Mouse (Mus musculus) hindbrain, embryonic 12.5 days (tissue): ENCODE data around the gene 3110082I17Rik. TPM values are rescaled to one million over a fixed set of nuclear protein-coding genes. Genes with fewer than 3 reads are reported as not detected.
A peak's percentile ranks its signal among the peaks of the same experiment; 100 is the strongest.

Source experiments
- ATAC-seq: fragments of 200-750 bp; cut with Nextera tagmentation; 2 replicates; pipeline ENCODE4 v1.8.0; 2017; ENCODE audit warnings: moderate TSS enrichment; ENCODE audit not compliant: low FRiP score
- H3K27ac ChIP-seq: fragments of 300-500 bp; sonication (generic); 2 replicates; pipeline ENCODE4 v1.5.1; 2016; ENCODE audit warnings: mild to moderate bottlenecking
- H3K27me3 ChIP-seq: fragments of 300-500 bp; sonication (generic); 2 replicates; pipeline ENCODE4 v1.6.1; 2016; ENCODE audit warnings: mild to moderate bottlenecking
- H3K36me3 ChIP-seq: fragments of 300-500 bp; sonication (generic); 2 replicates; pipeline ENCODE4 v1.6.1; 2016; ENCODE audit warnings: mild to moderate bottlenecking
- H3K4me1 ChIP-seq: fragments of 300-500 bp; sonication (generic); 2 replicates; pipeline ENCODE4 v1.6.1; 2016
- H3K4me2 ChIP-seq: fragments of 300-500 bp; sonication (generic); replicated peaks from 2 replicates; pipeline ENCODE4 v1.6.1; 2016; ENCODE audit warnings: mild to moderate bottlenecking
- H3K4me3 ChIP-seq: fragments of 300-500 bp; sonication (generic); 2 replicates; pipeline ENCODE4 v1.5.1; 2016; ENCODE audit warnings: mild to moderate bottlenecking
- H3K9ac ChIP-seq: fragments of 300-500 bp; sonication (generic); 2 replicates; pipeline ENCODE4 v1.6.1; 2016; ENCODE audit warnings: mild to moderate bottlenecking, moderate library complexity
- H3K9me3 ChIP-seq: fragments of 300-500 bp; sonication (generic); replicated peaks from 2 replicates; pipeline ENCODE4 v1.6.1; 2016; ENCODE audit warnings: mild to moderate bottlenecking
- WGBS: fragments of 180-500 bp; shearing (Covaris S2); methylation state at CpG from one replicate; pipeline ENCODE4 v1.1.7; 2016; 5-methylcytosine and 5-hydroxymethylcytosine counted together
- polyA plus RNA-seq: library from polyadenylated mRNA; unstranded; fragments of >200 nt; fragmentation: Nextera tagmentation; extraction: Ambion mirVana; gene quantifications from 2 replicates; pipeline ENCODE4 v1.2.1, GENCODE M21; 2016

The 3110082I17Rik gene
- polyA plus RNA-seq, 1 experiment from 2014 or later, result 26.3 TPM

GRCm38 (mm10) chr5:139449161-139449791 is 11.1 kb downstream of the 3110082I17Rik start:
- Histone ChIP-seq H3K9ac (peak overlapping the region; percentile 9; the same call in 1 of the 2 replicates), H3K9me3 (no peaks in the 10 kb centered on the region), H3K27me3 (no peaks in the 10 kb centered on the region), H3K4me2 (no peak overlapping the region), H3K4me3 (no peak overlapping the region), H3K4me1 (peaks cover 14% of the 10 kb centered on the region), H3K36me3 (0 out of 2 replicates have a peak, but pooled peaks cover 10% of the 10 kb centered on the region), H3K27ac (peak overlapping the region; percentile 67)
- 35% methylated on average over 5 of the region's 5 CpGs for WGBS
- peak; percentile 74 for ATAC-seq

DNA sequence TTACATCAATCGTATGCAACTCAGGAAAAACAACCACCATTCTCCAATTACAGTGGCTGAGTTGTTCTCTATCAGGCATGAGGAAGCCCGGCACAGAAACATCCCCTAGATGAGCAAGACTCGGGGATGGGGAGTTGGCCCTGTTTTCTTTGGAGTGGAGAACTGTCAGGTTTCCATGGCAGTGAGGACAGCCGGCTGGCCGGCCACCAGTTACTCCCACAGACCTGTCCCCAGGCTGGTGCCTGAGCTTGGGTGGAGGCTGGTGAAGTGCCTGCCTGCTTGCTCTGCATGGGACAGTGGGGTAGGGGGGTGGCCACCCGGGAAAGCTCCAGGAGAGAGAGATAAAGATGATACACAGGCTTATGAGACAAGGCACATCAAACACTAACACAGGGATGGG is 12.3 kb downstream of the 3110082I17Rik start:
- Histone ChIP-seq H3K27ac (no peak overlapping the region), H3K9ac (no peak overlapping the region), H3K27me3 (no peaks in the 10 kb centered on the region), H3K36me3 (0 out of 2 replicates have a peak, but pooled peaks cover 7% of the 10 kb centered on the region), H3K9me3 (no peaks in the 10 kb centered on the region), H3K4me3 (no peak overlapping the region), H3K4me2 (no peak overlapping the region), H3K4me1 (peaks cover 17% of the 10 kb centered on the region)
- no peak for ATAC-seq
- 74% methylated on average over 6 of the region's 6 CpGs for WGBS

- Histone ChIP-seq H3K4me2 (no peak overlapping the region), H3K9me3 (no peaks in the 10 kb centered on the region), H3K27me3 (no peaks in the 10 kb centered on the region), H3K4me3 (no peak overlapping the region), H3K27ac (no peak overlapping the region), H3K9ac (no peak overlapping the region), H3K4me1 (peaks cover 25% of the 10 kb centered on the region), H3K36me3 (no peaks in the 10 kb centered on the region)
- 87% methylated on average over 8 of the region's 8 CpGs for WGBS
- no peak for ATAC-seq
These were observed 15.1 kb downstream of the 3110082I17Rik start for GRCm38 (mm10) chr5:139445258-139445657.

- no peak overlapping the region for H3K4me3 ChIP-seq
- peaks cover 14% of the 10 kb centered on the region for H3K4me1 ChIP-seq
- WGBS, result 65% methylated on average over 4 of the region's 4 CpGs
- no peaks in the 10 kb centered on the region for H3K27me3 ChIP-seq
- peak overlapping the region; percentile 44; the same call in 1 of the 2 replicates for H3K27ac ChIP-seq
- no peak overlapping the region for H3K9ac ChIP-seq
- H3K4me2 ChIP-seq, result no peak overlapping the region
- no peak for ATAC-seq
- no peaks in the 10 kb centered on the region for H3K36me3 ChIP-seq
- no peaks in the 10 kb centered on the region for H3K9me3 ChIP-seq
These were observed 17.4 kb downstream of the 3110082I17Rik start for GRCm38 (mm10) chr5:139442962-139443361.

GRCm38 (mm10) chr5:139442428-139442827 is 17.9 kb downstream of the 3110082I17Rik start:
- no peaks in the 10 kb centered on the region for H3K9me3 ChIP-seq
- peaks cover 14% of the 10 kb centered on the region for H3K4me1 ChIP-seq
- WGBS, result 63% methylated on average over 12 of the region's 12 CpGs
- peak overlapping the region; percentile 44 for H3K27ac ChIP-seq
- ATAC-seq, result no peak
- no peaks in the 10 kb centered on the region for H3K36me3 ChIP-seq
- H3K9ac ChIP-seq, result no peak overlapping the region
- H3K27me3 ChIP-seq, result no peaks in the 10 kb centered on the region
- H3K4me3 ChIP-seq, result no peak overlapping the region
- no peak overlapping the region for H3K4me2 ChIP-seq

DNA sequence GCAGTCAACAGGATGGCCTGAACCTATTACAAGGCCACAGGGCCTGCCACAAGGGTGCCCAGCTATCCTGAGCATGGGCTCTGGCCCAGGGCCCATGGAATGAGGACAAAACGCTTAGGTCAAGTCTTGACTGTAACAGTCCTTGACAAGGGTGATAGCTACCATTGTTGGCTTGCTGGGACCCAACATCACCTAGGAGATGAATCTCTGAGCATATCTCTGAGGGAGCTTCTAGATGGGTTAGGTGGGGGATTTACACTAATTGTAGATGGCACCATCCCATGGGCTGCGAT is 18.7 kb downstream of the 3110082I17Rik start:
- 96% methylated on average over 2 of the region's 2 CpGs for WGBS
- H3K27me3 ChIP-seq, result no peaks in the 10 kb centered on the region
- H3K9ac ChIP-seq, result no peak overlapping the region
- no peak overlapping the region for H3K4me2 ChIP-seq
- H3K9me3 ChIP-seq, result no peaks in the 10 kb centered on the region
- H3K4me3 ChIP-seq, result no peak overlapping the region
- no peak overlapping the region for H3K27ac ChIP-seq
- peaks cover 14% of the 10 kb centered on the region for H3K4me1 ChIP-seq
- no peaks in the 10 kb centered on the region for H3K36me3 ChIP-seq
- ATAC-seq, result no peak

DNA sequence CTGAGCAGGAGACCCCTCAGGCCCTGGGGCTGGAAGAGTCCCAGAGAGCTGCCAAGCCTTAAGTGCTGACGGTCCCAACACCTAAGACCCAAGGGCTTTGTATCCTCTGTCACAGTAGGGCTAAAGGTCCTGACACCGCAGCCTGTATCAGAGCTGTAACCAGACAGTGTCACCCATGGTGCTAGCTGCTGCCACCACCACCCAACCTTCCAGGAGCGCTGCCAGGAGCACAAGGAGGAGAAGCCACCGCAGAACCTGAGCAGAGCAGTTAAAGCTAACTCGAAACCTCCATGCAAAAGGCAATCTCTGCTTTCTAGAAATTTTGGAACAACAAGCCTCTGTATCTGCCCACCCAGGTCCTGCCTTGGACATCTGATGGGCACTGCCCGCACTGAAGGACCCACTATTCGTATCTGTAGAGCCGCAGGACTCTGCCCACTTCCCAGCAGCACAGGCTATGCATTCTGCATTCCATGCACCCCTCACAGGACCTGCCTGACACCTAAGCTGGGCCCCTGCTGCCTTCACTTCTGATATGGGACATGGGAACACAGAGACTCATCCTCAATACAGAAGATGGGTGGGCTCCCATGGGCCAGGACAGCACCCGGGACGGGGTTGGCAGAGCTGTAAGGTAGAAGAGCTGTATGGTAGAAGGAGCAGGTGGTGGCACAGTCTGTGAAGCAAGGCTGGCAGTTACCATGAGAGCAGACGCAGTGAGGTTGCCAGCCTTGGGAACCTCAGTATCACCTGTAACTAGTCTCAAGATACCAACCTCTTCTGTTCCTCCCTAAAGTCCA is 19.2 kb downstream of the 3110082I17Rik start:
- ATAC-seq, result no peak
- Histone ChIP-seq H3K4me3 (no peak overlapping the region), H3K4me1 (peaks cover 14% of the 10 kb centered on the region), H3K4me2 (no peak overlapping the region), H3K36me3 (no peaks in the 10 kb centered on the region), H3K9ac (no peak overlapping the region), H3K9me3 (no peaks in the 10 kb centered on the region), H3K27me3 (no peaks in the 10 kb centered on the region), H3K27ac (no peak overlapping the region)
- 91% methylated on average over 11 of the region's 11 CpGs for WGBS

DNA sequence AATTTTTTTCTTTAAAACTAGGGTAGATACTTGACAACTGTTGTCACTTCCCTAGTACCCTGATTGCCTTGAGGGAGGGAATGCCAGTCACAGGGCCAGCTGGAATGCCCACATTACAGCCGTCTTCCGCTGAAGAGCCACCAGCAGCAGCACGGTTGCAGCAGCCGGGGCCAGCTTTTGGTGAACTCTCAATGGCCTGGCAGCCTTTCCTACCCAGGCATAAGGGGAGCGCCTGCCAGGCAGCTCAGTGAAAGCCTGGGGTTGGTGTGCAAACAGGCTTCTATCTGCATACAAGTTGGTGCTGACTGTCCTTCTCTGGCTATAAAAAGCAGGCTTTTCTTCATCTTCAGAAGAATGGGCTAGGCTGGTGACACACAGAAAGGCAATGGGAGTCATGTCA is 19.9 kb downstream of the 3110082I17Rik start:
- no peak overlapping the region for H3K4me2 ChIP-seq
- ATAC-seq, result no peak
- H3K9ac ChIP-seq, result no peak overlapping the region
- WGBS, result 92% methylated on average over 5 of the region's 5 CpGs
- peaks cover 21% of the 10 kb centered on the region for H3K4me1 ChIP-seq
- H3K9me3 ChIP-seq, result no peaks in the 10 kb centered on the region
- H3K4me3 ChIP-seq, result no peak overlapping the region
- H3K36me3 ChIP-seq, result no peaks in the 10 kb centered on the region
- H3K27me3 ChIP-seq, result no peaks in the 10 kb centered on the region
- no peak overlapping the region for H3K27ac ChIP-seq

DNA sequence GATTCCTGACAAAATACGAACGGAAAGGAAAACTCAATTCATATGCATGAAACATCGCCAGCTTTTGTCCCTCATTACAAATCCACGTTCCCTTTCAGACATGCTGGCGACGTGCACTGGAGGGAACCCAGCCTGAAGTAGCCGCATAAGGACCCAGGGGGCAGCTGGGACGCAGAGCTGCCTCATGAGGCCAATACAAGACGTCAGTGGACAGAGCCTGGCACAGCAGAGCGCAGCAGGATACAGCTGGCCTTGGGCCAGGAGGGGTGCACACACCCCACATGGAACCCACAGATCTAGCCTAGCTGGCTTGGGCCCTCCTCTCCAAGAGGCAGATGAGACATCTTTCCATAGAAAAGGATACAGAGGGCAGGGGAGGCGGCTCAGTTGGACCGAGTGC is 21.9 kb downstream of the 3110082I17Rik start:
- H3K9me3 ChIP-seq, result no peaks in the 10 kb centered on the region
- H3K27ac ChIP-seq, result peak overlapping the region; percentile 14; the same call in 1 of the 2 replicates
- no peak for ATAC-seq
- H3K4me1 ChIP-seq, result peaks cover 39% of the 10 kb centered on the region
- no peak overlapping the region for H3K4me3 ChIP-seq
- no peaks in the 10 kb centered on the region for H3K27me3 ChIP-seq
- H3K4me2 ChIP-seq, result no peak overlapping the region
- H3K9ac ChIP-seq, result no peak overlapping the region
- WGBS, result 65% methylated on average over 12 of the region's 12 CpGs
- H3K36me3 ChIP-seq, result no peaks in the 10 kb centered on the region

DNA sequence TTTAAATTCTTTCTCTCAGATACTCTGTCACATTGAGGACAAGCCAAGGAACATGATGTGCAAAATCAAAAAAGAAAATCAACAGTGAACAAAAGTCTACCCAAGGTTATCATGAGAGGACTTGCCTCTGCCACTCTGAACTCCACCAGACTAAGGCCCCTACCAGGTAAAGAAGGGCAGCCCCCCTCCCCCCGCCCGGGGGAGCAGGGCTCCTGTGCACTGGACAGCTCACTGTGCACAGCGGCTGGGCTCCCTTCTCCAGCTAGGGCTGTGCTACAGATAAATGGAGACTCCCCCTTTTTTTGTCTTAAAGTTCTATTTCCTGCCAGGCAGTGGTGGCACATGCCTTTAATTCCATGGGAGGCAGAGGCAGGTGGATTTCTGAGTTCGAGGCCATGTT is 22.6 kb downstream of the 3110082I17Rik start:
- 91% methylated on average over 4 of the region's 4 CpGs for WGBS
- H3K4me3 ChIP-seq, result no peak overlapping the region
- no peak for ATAC-seq
- no peaks in the 10 kb centered on the region for H3K27me3 ChIP-seq
- H3K9me3 ChIP-seq, result no peaks in the 10 kb centered on the region
- H3K4me2 ChIP-seq, result no peak overlapping the region
- peaks cover 34% of the 10 kb centered on the region for H3K4me1 ChIP-seq
- no peak overlapping the region for H3K27ac ChIP-seq
- no peaks in the 10 kb centered on the region for H3K36me3 ChIP-seq
- no peak overlapping the region for H3K9ac ChIP-seq

- WGBS, result 30% methylated on average over 8 of the region's 8 CpGs
- ATAC-seq, result peak; percentile 55
- no peak overlapping the region for H3K9ac ChIP-seq
These were observed 25.4 kb downstream of the 3110082I17Rik start for GRCm38 (mm10) chr5:139434940-139435339.

GRCm38 (mm10) chr5:139433842-139434568 is 26.3 kb downstream of the 3110082I17Rik start:
- WGBS, result 79% methylated on average over 9 of the region's 9 CpGs
- no peak overlapping the region for H3K27ac ChIP-seq
- no peaks in the 10 kb centered on the region for H3K9me3 ChIP-seq
- H3K4me3 ChIP-seq, result no peak overlapping the region
- H3K4me1 ChIP-seq, result peaks cover 40% of the 10 kb centered on the region
- H3K4me2 ChIP-seq, result no peak overlapping the region
- no peak overlapping the region for H3K9ac ChIP-seq
- ATAC-seq, result no peak
- H3K27me3 ChIP-seq, result no peaks in the 10 kb centered on the region
- no peaks in the 10 kb centered on the region for H3K36me3 ChIP-seq

More at GRCm38 (mm10) chr5:139434940-139435339, 25.4 kb downstream of the 3110082I17Rik start:
- Histone ChIP-seq H3K9me3 (no peaks in the 10 kb centered on the region), H3K4me3 (no peak overlapping the region), H3K27ac (peak overlapping the region; percentile 25; the same call in 1 of the 2 replicates), H3K4me1 (peaks cover 34% of the 10 kb centered on the region), H3K36me3 (no peaks in the 10 kb centered on the region), H3K27me3 (no peaks in the 10 kb centered on the region), H3K4me2 (no peak overlapping the region)
